Mouse (Mus musculus): ENCODE measurements around the gene Dock8.

Gene Dock8

DNA sequence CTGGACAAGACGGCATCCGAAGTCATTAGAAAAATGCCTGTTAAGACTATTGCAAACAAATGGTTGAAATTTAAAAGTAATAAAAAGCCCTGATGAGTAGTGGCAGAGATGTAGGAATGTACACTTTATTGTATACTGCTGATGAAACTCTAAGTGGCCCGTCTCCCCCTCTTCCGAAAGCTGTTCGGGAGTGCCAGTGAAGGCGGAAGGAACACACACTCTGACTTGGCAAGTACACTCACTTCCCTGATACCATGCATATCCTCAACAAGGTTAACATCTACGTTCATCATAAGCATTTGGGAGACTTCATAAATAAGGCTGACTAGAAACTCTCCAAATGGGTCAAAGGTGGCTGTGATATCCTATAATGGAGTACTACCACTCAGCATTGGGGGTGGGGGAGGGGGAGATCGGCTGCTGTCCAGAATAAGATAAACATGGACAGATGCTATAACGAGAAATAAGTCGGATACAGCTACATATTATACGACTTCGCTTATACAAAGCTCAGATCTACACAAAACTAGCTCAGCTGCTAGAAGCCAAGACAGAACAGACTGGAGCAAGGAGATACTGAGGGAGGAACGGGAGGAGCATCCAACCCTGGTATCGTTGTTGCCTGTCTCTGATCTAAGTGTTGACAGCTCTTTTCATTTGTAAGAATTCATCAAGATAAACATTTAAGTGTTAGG, 248.7 kb downstream of the Dock8 start:
- DNase-seq (ENCODE audit: low read depth, low spot score): no peak

DNA sequence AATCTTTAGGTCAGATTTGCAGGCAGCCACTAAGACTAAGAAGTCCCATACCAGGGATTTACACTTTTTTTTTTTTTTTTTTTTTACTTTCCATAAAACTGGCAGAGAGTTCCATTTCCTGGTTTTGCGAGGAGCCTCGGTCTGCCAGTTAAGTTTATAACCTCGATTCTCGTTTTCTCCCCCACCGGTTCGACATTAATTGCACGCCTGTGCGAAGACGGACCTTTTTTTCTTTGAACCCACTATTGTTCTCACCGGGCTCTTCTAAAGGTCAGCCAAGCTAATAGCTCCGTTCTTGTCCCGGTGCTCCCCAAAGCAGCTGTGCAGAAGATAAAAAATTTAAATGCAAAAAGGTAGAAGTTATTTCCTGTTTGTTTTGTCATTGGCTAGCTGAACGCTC, 249.9 kb downstream of the Dock8 start:
- no peak for DNase-seq (ENCODE audit: low read depth, low spot score)

DNA sequence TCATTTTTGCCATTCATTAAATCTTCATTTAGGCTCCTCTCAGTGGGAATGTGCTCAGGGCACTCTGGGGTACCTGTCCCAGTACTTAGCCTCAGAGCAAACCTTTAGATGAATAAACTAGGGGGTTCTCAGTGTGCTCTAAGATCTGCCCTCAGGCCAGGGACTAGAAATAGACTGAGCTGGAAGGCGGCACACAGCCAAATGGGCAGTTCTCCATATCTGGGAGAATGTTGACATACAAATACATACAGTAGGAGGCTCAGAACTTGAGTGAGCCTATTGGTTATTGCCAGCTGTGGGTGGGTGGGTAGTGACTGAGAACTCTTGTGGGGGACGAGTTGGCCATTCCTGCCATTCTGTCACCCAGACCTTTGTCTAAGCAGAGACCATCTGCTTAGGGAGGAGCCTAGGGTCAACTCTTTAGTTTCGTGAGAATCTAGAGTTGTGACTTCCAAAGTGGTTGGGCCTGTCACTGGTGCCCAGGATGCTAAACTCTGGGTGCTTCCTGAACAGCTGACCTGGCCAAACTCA, 252.3 kb downstream of the Dock8 start:
- DNase-seq (ENCODE audit: low read depth, low spot score): no peak
